Mouse (Mus musculus) retina, postnatal 1 day (tissue): Measurements from ENCODE around the gene Tspan8.

Experiments
- DNase-seq: peaks from one replicate; pipeline ENCODE4 v3.0.0-alpha.2; 2012

Gene Tspan8

GRCm38 (mm10) chr10:115846930-115847329 is 30.3 kb downstream of the Tspan8 start:
- DNase-seq, result peak; percentile 43

GRCm38 (mm10) chr10:115848511-115848910 is 31.9 kb downstream of the Tspan8 start:
- DNase-seq, result no peak

DNA sequence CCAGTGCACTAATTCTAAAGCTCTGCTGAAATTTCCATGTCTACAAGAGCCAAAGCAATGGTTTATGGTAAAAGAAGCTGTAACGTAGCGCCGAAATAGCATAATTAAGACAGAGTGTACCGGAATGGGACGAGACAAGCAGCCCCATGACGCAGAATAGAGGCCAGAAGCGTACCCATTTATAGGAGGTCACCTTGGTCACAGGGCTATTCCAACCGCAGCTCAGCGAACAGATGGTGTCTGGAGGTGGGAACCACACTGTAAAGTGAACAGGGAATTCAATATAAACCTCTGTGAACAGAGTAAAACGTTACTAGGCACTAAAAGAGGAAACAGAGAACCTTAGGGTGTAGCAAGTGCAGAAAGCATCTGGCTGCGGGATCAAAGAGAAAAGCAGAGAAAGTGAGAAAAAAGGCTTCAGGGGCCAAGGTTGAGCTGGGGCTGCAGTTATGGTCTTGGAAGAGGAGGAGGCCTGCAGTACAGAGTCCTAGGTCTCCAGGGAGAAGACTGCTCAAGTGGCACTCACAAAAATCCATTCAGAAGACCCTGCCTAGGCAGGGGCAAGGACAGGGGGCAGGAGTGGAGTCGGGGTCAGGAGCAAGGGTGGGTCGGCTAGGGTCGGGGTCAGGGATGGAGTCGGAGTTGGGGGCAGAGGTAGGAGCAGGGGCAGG is 43.7 kb downstream of the Tspan8 start:
- no peak for DNase-seq

GRCm38 (mm10) chr10:115861967-115862366 is 45.3 kb downstream of the Tspan8 start:
- DNase-seq, result no peak

GRCm38 (mm10) chr10:115882757-115883156 is 66.1 kb downstream of the Tspan8 start:
- DNase-seq, result no peak

DNA sequence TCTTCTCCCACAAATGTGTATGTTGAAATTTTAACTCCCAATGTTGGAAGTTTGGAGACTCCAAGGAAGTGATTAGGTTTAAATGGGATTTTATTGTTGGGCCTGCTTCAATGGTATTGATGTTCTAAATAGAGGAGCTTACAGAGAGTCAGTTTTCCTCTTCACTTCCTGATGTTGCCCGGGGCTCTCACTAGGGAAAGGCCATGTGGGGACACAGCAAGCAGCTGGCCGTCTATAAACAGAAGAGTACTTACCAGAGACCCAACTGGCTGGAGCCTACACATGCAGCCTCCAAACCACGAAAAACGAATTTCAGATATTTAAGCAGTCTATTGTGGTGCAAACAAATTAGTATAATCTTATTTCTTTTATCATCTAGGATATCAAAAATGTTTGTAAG is 75.3 kb downstream of the Tspan8 start:
- DNase-seq, result peak; percentile 27

GRCm38 (mm10) chr10:115892973-115893372 is 76.3 kb downstream of the Tspan8 start:
- DNase-seq, result peak; percentile 14

DNA sequence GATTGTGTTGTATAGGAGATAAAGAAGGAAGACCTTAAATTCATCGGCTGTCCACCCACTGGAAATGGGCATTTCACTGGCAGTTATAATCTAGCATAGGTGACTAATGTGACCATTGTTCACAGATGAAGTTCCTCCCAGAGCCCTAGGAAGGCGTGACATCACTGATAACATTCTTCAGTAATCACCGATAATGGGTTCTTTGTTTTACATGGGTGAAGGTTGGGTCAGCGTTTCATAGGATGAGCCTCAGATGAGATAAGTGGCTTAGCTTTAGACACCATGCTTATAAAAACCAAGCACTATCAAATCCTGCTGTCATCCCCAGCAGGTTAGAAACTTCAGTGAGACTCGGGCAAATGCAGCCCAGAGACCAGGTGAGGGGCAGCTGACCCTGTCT is 77.4 kb downstream of the Tspan8 start:
- peak; percentile 41 for DNase-seq

DNA sequence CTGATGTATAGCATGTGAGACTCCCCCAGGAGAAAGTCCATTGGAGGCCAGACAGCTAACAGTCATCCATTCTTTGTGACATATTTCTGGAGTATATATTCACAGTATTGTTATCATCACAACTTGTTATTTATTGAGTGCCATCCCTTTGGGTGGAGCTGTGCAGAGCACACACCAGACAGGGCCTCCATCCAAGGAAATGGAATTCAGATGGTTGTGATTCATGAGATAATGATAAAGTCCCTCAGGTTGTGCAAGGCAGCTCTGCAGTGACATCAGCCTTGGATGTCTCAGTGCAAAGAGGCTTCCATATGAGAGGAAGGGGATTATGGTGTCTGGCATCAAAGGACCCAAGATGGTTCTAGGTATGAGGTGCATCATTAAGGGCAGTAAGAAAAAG is 80.1 kb downstream of the Tspan8 start:
- no peak for DNase-seq

- no peak for DNase-seq
Observed at GRCm38 (mm10) chr10:115897235-115897634, 80.6 kb downstream of the Tspan8 start.
